Mouse (Mus musculus) gastrocnemius, postnatal 4 days (tissue): ENCODE results near the gene Zim1. TPM values are rescaled to one million over a fixed set of nuclear protein-coding genes. Genes with fewer than 3 reads are reported as not detected.

Experiments used
- DNase-seq, 2 experiments: peaks; one replicate each; pipeline ENCODE4 v3.0.0; 2021 to 2022; ENCODE audit warnings: low spot score in 2 of 2, mixed read lengths in 2 of 2
- total RNA-seq, 2 experiments: library from RNA; stranded (reverse); gene quantifications; 2 replicates each; pipeline ENCODE4 v1.2.3; 2021

Gene Zim1
- total RNA-seq, 2 experiments from 2014 or later = 397 to 406 TPM

DNA sequence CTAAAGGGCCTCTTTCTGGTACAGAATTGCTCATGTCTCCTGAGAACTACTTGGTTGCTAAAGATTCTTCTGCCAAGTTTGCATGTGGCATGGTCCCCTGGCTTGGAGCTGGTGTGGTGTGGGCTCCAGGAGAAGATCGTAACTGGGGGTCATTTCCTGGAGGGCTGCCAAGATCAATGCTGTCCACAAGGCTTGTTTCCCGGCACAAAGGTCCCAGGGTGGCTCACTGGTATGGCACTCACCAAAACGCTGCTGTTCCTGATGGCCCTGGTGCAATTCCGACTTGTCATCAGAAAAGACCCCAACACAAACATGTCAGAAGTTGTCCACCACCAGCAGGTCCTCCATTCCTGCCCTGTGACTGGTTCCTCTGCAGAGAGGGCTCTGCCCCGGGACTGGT, 44.1 kb downstream of the Zim1 start:
- no peak for DNase-seq

DNA sequence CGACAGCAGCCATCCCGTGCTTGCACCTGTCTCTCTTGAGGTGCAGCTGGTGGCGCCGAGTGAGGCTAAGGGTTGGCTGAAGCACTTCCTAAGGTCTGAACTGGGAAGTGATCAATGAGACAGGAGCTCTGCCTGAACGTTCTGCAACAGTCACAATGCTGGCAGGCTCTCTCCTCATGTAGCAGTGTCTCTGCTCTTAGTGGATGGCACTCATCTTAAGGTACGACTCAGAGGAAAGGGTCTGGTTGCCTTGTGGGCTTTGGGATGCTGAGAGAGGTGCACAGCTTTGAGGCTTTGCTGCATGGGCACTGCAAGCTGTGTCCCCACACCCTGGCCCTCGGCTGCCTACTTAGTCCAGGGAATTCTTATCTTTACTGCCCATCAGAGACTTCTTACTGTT, 45.0 kb downstream of the Zim1 start:
- no peak for DNase-seq

DNA sequence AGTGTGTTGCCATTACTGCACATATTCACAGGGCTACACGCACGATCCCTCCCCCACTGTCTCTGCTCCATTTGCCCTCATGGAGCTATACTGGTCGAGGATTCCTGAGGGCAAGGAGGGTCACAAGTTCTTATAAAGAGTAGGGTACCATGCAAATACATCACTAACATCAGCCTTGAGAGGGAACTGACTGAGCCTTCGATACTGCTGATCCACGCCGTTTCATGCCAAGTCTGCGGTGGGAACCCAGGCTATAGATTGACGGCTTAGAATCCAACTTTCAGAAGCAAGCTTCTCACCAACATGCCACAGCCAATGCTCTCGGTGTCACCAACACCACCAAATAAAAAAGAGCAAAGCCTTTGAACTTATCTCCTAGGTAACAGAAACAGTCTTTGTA, 45.7 kb downstream of the Zim1 start:
- no peak for DNase-seq

DNA sequence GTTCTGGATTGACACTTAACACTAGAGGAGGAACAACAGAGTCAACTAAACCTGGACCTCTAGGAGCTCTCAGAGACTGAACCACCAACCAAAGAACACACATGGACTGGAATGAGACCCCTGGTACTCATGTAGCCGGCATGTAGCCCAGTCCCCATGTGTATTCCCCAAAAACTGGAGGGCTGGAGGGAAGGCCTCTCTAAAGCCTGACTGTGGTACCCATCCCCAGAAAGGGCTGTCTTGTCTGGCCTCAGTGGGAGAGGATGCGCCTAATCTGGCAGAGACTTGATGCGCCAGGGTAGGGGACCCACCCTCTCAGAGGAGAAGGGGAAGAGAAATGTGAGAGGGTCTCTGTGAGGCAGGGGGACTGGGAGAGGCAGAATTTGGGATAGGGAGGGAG, 50.4 kb downstream of the Zim1 start:
- DNase-seq = no peak

DNA sequence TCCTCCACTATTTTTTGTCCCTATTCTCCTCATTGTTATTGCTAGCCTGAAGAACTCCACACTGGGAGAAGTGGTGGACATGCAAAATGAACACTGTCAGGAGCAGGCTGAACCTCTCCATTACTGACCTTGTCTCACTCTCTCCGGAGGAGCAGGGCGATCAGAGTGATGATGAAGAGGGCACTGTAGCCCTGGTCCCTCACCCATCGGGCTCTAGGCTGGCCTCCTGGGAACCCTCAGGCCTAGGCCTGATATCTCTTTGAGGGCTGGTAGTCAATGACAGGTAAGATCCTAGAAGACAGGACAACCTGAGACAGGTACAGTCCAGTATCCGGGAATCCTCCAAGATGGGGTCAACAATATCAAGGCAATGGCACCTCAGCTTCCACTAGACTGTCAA, 58.2 kb downstream of the Zim1 start:
- no peak for DNase-seq

DNA sequence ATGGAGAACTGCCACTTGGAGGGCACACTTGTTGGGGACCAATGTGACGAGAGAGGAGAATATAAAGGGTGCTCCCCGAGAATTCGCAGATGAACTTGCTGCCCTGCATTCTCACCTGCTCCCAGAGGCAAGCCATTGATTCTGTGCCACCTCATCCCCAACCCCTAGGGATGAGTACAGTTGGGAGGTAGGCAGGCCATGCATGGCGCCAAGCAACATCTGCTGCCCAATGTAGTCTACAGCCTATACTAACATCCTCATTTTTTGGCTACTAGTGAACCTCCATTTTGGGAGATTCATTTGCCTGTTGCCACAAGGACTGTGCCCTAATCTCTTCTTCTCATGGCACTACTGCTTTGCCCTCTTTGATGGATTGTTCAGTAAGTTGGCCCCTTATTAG, 59.5 kb downstream of the Zim1 start:
- no peak for DNase-seq

DNA sequence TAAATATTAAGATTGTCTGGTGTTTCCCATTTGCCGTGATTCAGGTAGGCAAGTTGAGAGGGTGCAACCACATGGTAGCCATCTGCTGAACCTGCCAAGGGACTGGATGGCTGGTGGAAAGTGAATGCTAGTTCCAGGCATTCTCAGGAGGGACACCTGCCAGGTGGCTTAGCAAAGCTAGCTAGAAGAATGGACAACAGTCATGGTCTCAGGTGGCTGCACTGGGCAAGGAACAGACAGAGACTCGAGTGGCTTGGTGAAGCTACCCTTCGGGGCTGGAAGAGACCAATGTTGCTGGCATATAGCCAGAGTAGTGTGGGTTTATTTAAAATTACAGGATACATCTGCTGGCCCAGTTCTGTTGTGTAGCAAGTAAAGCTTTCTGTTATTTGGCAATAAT, 60.4 kb downstream of the Zim1 start:
- no peak for DNase-seq

Other genes starting within 250 kb of the Zim1 start
- not detected for gene Olfr1336, start 240.3 kb downstream of the Zim1 start, total RNA-seq
- not detected for gene Olfr1346, start 229.3 kb downstream of the Zim1 start, total RNA-seq
- not detected for gene Olfr5, start 209.5 kb downstream of the Zim1 start, total RNA-seq
- not detected for gene Olfr1347, start 196.7 kb downstream of the Zim1 start, total RNA-seq
- gene Olfr1348, start 187.7 kb downstream of the Zim1 start, total RNA-seq = not detected
- gene Olfr1349, start 173.5 kb downstream of the Zim1 start, total RNA-seq = not detected
- not detected for gene Olfr1350, start 131.6 kb downstream of the Zim1 start, total RNA-seq
- 100 to 1,000 TPM; 567 to 584 TPM for gene Peg3, start 34.0 kb upstream of the Zim1 start, total RNA-seq
- 10 to 100 TPM; 26.6 to 33.7 TPM for gene Usp29, start 34.1 kb upstream of the Zim1 start, total RNA-seq